Mouse (Mus musculus): Measurements from ENCODE around the gene Abraxas2.

Abraxas2 gene

GRCm38 (mm10) chr7:132900826-132901531, 42.0 kb downstream of the Abraxas2 start:
- DNase-seq = no peak

- DNase-seq = no peak
Observed at GRCm38 (mm10) chr7:132903796-132904195, 44.8 kb downstream of the Abraxas2 start.

- DNase-seq = peak; percentile 92
Observed at GRCm38 (mm10) chr7:132921971-132922370, 62.9 kb downstream of the Abraxas2 start.

GRCm38 (mm10) chr7:132925227-132925626, 66.2 kb downstream of the Abraxas2 start:
- DNase-seq = no peak

GRCm38 (mm10) chr7:132927201-132927600, 68.2 kb downstream of the Abraxas2 start:
- no peak for DNase-seq

GRCm38 (mm10) chr7:132930055-132930454, 71.0 kb downstream of the Abraxas2 start:
- no peak for DNase-seq

- DNase-seq = peak; percentile 99
Observed at GRCm38 (mm10) chr7:132930850-132931559, 72.0 kb downstream of the Abraxas2 start, which contains the start of gene Zranb1. Zranb1 (plus strand) TSS chr7:132931142.

- DNase-seq = peak; percentile 50
Observed at GRCm38 (mm10) chr7:132931560-132932351, 72.7 kb downstream of the Abraxas2 start.

- DNase-seq = no peak
Observed at GRCm38 (mm10) chr7:132933331-132933730, 74.3 kb downstream of the Abraxas2 start.

All from retina, postnatal 1 day (tissue).